Mouse (Mus musculus) limb, embryonic 15.5 days (tissue): ENCODE results near the gene Aox4. TPM values are rescaled to one million over a fixed set of nuclear protein-coding genes. Genes with fewer than 3 reads are reported as not detected.

Experiments
- ATAC-seq: fragments of 200-750 bp; cut with Nextera tagmentation; 2 replicates; pipeline ENCODE4 v1.8.0; 2017; ENCODE audit warnings: low read depth, moderate TSS enrichment; ENCODE audit not compliant: insufficient number of reproducible peaks, low FRiP score, low TSS enrichment
- H3K27ac ChIP-seq: fragments of 300-500 bp; sonication (generic); 2 replicates; pipeline ENCODE4 v1.5.1; 2015; ENCODE audit warnings: moderate library complexity, mild to moderate bottlenecking, inconsistent platforms
- H3K27me3 ChIP-seq: fragments of 300-500 bp; sonication (generic); 2 replicates; pipeline ENCODE4 v1.6.1; 2015; ENCODE audit warnings: inconsistent platforms
- H3K36me3 ChIP-seq: fragments of 300-500 bp; sonication (generic); 2 replicates; pipeline ENCODE4 v1.6.1; 2015; ENCODE audit warnings: inconsistent platforms
- H3K4me1 ChIP-seq: fragments of 300-500 bp; sonication (generic); 2 replicates; pipeline ENCODE4 v1.6.1; 2015; ENCODE audit warnings: inconsistent platforms
- H3K4me2 ChIP-seq: fragments of 300-500 bp; sonication (generic); 2 replicates; pipeline ENCODE4 v1.6.1; 2015; ENCODE audit warnings: mild to moderate bottlenecking, inconsistent platforms
- H3K4me3 ChIP-seq: fragments of 300-500 bp; sonication (generic); 2 replicates; pipeline ENCODE4 v1.5.1; 2015; ENCODE audit warnings: mild to moderate bottlenecking, inconsistent platforms
- H3K9ac ChIP-seq: fragments of 300-500 bp; sonication (generic); 2 replicates; pipeline ENCODE4 v1.6.1; 2015; ENCODE audit warnings: inconsistent platforms
- H3K9me3 ChIP-seq: fragments of 300-500 bp; sonication (generic); 2 replicates; pipeline ENCODE4 v1.6.1; 2016; ENCODE audit warnings: inconsistent platforms
- WGBS: fragments of 180-500 bp; shearing (Covaris S2); methylation state at CpG from one replicate; pipeline ENCODE4 v1.1.7; 2015; 5-methylcytosine and 5-hydroxymethylcytosine counted together
- polyA plus RNA-seq: library from polyadenylated mRNA; unstranded; fragments of >200 nt; fragmentation: Nextera tagmentation; extraction: Ambion mirVana; gene quantifications from 2 replicates; pipeline ENCODE4 v1.2.1, GENCODE M21; 2015

Gene Aox4
- polyA plus RNA-seq, 1 experiment from 2014 or later: 30.7 TPM

GRCm38 (mm10) chr1:58284505-58284904, 74.3 kb downstream of the Aox4 start:
- Histone ChIP-seq H3K4me2 (no peak overlapping the region), H3K36me3 (no peaks in the 10 kb centered on the region), H3K27me3 (no peaks in the 10 kb centered on the region), H3K4me3 (no peak overlapping the region), H3K27ac (no peak overlapping the region), H3K9me3 (no peaks in the 10 kb centered on the region), H3K4me1 (no peaks in the 10 kb centered on the region), H3K9ac (no peak overlapping the region)
- ATAC-seq: no peak
- WGBS: 51% methylated on average over 7 of the region's 7 CpGs

- no peak overlapping the region for H3K4me3 ChIP-seq
- ATAC-seq: no peak
- H3K4me1 ChIP-seq: peaks cover 13% of the 10 kb centered on the region
- H3K9ac ChIP-seq: no peak overlapping the region
- no peak overlapping the region for H3K27ac ChIP-seq
- no peak overlapping the region for H3K4me2 ChIP-seq
- 85% methylated on average over 3 of the region's 3 CpGs for WGBS
- H3K27me3 ChIP-seq: no peaks in the 10 kb centered on the region
- no peaks in the 10 kb centered on the region for H3K9me3 ChIP-seq
- H3K36me3 ChIP-seq: no peaks in the 10 kb centered on the region
Observed at GRCm38 (mm10) chr1:58288091-58288490, 77.9 kb downstream of the Aox4 start.

GRCm38 (mm10) chr1:58289863-58290469, 79.8 kb downstream of the Aox4 start:
- H3K9ac ChIP-seq: no peak overlapping the region
- no peaks in the 10 kb centered on the region for H3K9me3 ChIP-seq
- H3K4me1 ChIP-seq: peaks cover 13% of the 10 kb centered on the region
- H3K27ac ChIP-seq: no peak overlapping the region
- 54% methylated on average over 16 of the region's 16 CpGs for WGBS
- H3K4me3 ChIP-seq: no peak overlapping the region
- no peaks in the 10 kb centered on the region for H3K36me3 ChIP-seq
- H3K27me3 ChIP-seq: no peaks in the 10 kb centered on the region
- ATAC-seq: no peak
- no peak overlapping the region for H3K4me2 ChIP-seq

DNA sequence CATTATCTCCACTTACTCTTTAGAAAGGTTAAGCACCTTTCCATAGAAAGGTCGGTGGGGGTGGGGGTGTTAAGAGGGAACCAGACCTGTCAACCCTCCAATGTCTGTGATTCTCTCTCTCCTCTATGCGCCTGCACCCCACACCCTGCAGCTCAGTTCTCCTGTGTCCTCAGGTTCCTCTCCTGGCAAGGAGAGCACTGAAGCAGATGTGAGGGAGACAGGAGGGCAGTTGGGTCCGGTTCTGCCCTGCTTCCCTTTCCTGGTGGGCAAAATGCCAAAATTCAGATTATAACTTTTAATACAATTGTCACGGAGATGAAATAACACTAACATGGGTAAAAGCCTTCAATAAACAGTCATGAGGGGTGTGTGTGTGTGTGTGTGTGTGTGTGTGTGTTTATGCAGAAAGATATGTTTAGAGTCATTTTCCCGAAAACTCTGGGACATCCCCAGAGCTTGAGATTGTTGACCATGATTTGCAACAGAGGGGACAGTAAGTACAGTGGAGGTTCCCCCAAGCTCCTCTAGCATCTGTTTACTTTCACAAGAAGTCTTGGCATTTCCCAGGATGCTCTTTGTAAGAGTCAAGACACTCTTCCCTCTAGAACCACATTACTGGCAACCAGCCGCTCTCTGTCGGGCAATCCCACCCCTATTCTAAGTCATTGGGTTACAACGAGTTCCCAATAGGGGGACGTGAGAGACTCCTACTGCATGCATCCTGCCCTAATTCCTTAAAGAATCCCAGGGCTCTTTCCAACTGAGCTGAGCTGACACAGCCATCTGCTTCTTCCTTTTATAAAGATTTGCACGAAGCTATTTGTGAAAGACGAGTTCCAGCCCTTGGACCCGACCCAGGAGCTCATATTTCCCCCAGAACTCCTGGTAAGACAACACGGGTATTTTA, 81.5 kb downstream of the Aox4 start:
- no peak overlapping the region for H3K4me2 ChIP-seq
- H3K27ac ChIP-seq: peak overlapping the region; percentile 55
- 37% methylated on average over 13 of the region's 13 CpGs for WGBS
- H3K9ac ChIP-seq: no peak overlapping the region
- no peaks in the 10 kb centered on the region for H3K9me3 ChIP-seq
- peaks cover 13% of the 10 kb centered on the region for H3K4me1 ChIP-seq
- ATAC-seq: peak; percentile 68; the same call in 1 of the 2 replicates
- no peaks in the 10 kb centered on the region for H3K36me3 ChIP-seq
- H3K27me3 ChIP-seq: no peaks in the 10 kb centered on the region
- no peak overlapping the region for H3K4me3 ChIP-seq

DNA sequence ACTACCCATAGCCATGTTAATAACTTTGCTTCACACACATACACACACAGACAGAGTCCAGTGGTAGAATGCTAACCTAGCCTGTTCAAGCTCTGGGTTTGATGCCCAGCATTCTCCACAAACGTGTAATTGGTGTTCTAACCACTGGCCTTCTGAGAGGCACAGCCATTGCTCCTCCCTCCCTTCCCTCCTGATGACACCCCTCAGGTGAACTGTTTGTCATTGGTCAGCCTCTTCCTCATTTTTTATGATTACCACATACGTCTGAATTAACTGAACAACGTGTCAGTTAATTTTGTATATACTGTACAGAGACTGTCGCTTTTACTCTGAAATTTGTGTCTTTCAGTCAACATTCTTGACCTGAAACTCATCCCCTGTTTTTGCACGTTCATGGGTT, 84.5 kb downstream of the Aox4 start:
- Histone ChIP-seq H3K27me3 (no peaks in the 10 kb centered on the region), H3K4me2 (no peak overlapping the region), H3K27ac (no peak overlapping the region), H3K36me3 (no peaks in the 10 kb centered on the region), H3K9ac (no peak overlapping the region), H3K4me1 (peaks cover 13% of the 10 kb centered on the region), H3K4me3 (no peak overlapping the region), H3K9me3 (no peaks in the 10 kb centered on the region)
- no peak for ATAC-seq
- 77% methylated on average over 5 of the region's 5 CpGs for WGBS

DNA sequence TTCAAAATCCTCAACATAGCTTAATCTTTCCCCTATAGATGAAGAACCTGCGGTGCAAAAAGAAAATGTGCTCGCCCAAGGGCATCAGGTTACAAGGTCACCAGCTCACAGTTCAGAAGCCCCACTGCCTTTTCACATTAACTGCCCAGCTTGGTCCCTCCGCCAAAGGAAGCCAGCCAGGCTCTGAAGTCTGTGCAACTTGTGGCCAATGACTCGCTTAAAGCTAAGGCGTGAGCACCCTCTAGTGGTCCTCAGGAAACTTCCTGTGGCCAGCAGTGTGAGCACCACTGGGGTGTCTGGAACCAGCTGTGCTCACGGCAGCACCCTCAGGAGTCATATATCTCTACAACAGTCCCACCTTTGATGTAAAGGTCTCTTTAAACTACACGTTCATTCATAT, 86.1 kb downstream of the Aox4 start:
- Histone ChIP-seq H3K27me3 (no peaks in the 10 kb centered on the region), H3K4me1 (peaks cover 12% of the 10 kb centered on the region), H3K9ac (no peak overlapping the region), H3K4me2 (no peak overlapping the region), H3K27ac (no peak overlapping the region), H3K9me3 (no peaks in the 10 kb centered on the region), H3K36me3 (no peaks in the 10 kb centered on the region), H3K4me3 (no peak overlapping the region)
- no peak for ATAC-seq
- whole genome bisulfite sequencing: 1% methylated on average over 7 of the region's 7 CpGs

DNA sequence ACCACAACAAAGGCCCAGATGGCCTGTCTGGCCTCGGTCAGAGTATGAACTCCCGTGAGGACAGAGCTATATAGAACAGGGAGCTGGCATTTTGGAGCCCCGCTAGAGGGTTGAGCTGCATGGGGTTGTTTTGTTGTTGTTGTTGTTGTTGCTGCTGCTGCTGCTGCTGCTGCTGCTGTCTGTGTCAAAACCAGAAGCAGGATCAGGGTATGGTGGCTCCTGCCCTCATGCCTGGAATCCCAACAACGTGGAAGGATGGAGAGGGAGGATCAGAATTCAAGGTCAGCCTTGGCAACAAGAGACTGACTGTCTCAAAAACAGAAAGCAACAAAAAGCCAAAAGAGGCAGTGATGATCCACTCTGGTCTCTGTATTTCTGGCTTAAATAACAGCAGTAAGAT, 86.6 kb downstream of the Aox4 start:
- Histone ChIP-seq H3K27ac (no peak overlapping the region), H3K4me1 (peaks cover 10% of the 10 kb centered on the region), H3K36me3 (no peaks in the 10 kb centered on the region), H3K9ac (no peak overlapping the region), H3K9me3 (no peaks in the 10 kb centered on the region), H3K4me2 (no peak overlapping the region), H3K27me3 (no peaks in the 10 kb centered on the region), H3K4me3 (no peak overlapping the region)
- WGBS: 51% methylated on average over 4 of the region's 4 CpGs
- ATAC-seq: no peak

DNA sequence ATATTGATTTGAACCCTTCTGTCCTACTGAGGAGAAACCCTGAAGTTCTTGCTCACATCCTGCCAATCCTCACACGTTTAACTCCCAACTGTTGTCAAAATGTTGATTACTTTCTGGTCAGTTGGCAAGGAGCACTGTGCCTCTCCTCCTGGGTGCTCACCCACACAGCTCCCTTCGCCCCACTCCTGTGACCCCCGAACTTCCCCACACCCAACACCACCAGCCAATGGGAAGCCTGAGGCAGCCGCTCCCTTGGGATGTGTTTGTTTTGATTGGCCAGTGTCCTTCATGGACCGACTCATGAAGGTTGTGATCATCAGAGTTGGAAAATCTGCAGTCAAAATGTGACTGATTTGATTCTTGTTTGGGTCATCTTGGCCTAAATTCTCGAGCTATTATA, 88.2 kb downstream of the Aox4 start:
- Histone ChIP-seq H3K9me3 (no peaks in the 10 kb centered on the region), H3K27ac (no peak overlapping the region), H3K27me3 (no peaks in the 10 kb centered on the region), H3K36me3 (no peaks in the 10 kb centered on the region), H3K4me2 (no peak overlapping the region), H3K9ac (no peak overlapping the region), H3K4me3 (no peak overlapping the region), H3K4me1 (peaks cover 3% of the 10 kb centered on the region)
- no peak for ATAC-seq
- 77% methylated on average over 6 of the region's 6 CpGs for WGBS

DNA sequence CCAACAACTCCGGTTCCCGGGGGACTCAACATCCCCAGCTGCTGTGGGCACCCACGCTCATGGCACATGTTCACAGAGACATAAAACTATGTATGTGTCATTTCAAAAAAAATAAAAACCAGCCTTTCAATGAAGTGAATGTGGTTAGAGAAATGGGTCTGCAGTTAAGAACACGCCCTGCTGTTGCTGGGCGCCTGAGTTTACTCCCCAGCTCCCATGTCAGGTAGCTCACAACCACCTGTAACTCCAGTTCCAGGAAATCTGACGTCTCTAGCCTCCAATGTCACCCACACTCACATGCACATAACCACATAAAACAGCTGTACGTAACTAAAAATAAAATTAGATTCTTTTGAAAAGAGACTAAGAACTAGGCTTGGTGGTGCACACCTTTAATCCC, 90.9 kb downstream of the Aox4 start:
- Histone ChIP-seq H3K4me1 (peaks cover 19% of the 10 kb centered on the region), H3K36me3 (no peaks in the 10 kb centered on the region), H3K9me3 (no peaks in the 10 kb centered on the region), H3K4me2 (no peak overlapping the region), H3K27me3 (no peaks in the 10 kb centered on the region), H3K4me3 (no peak overlapping the region), H3K27ac (no peak overlapping the region), H3K9ac (no peak overlapping the region)
- ATAC-seq: no peak
- WGBS: 88% methylated on average over 7 of the region's 7 CpGs

GRCm38 (mm10) chr1:58302015-58302414, 91.8 kb downstream of the Aox4 start:
- Histone ChIP-seq H3K27ac (no peak overlapping the region), H3K27me3 (no peaks in the 10 kb centered on the region), H3K36me3 (no peaks in the 10 kb centered on the region), H3K4me3 (no peak overlapping the region), H3K9me3 (no peaks in the 10 kb centered on the region), H3K4me2 (no peak overlapping the region), H3K9ac (no peak overlapping the region), H3K4me1 (peaks cover 19% of the 10 kb centered on the region)
- no peak for ATAC-seq
- WGBS: 67% methylated on average over 6 of the region's 6 CpGs

DNA sequence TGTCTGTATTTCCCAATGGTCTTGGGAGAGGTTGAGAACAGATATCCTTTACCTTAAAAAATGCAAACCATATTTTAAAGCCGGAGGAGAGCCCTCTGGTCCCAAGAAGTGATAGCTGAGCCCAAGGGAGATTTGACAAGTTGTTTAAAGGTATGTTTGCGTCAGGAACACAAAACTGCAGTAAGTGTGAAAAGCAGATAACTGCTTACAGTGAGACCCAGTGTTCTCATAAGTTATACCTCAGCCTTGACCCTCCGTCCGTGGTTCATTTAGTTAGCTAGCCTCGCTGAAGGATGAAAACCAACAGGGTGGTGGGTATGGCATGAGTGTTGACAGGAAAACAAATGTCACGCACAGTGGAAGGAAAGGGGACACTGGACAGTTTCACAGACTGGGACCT, 92.8 kb downstream of the Aox4 start:
- Histone ChIP-seq H3K27me3 (no peaks in the 10 kb centered on the region), H3K4me1 (peaks cover 19% of the 10 kb centered on the region), H3K27ac (peak overlapping the region; percentile 77; the same call in 1 of the 2 replicates), H3K9me3 (no peaks in the 10 kb centered on the region), H3K4me2 (no peak overlapping the region), H3K9ac (no peak overlapping the region), H3K4me3 (no peak overlapping the region), H3K36me3 (no peaks in the 10 kb centered on the region)
- no peak for ATAC-seq
- 84% methylated on average over 6 of the region's 6 CpGs for WGBS

DNA sequence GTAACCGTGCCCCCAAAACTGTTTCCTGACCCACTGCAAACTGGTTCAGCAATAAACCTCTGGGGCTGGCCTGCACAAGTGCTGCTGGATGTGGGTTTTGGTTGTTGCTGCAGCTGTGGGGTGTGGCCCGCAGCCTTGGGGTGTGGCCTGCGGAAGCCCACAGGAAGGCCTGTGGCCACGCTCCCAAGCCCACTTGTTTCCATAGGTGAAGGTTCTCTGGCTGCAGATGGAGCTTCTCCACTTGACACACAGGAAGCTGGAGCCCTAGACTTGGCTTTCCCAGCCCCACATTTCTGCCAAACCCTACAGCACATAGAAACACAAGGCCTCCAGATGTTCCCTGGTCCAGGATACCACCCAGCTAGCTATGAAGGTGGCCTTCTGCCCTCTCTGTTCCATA, 93.5 kb downstream of the Aox4 start:
- Histone ChIP-seq H3K27ac (peak overlapping the region; percentile 77), H3K4me1 (peaks cover 19% of the 10 kb centered on the region), H3K4me3 (no peak overlapping the region), H3K9ac (no peak overlapping the region), H3K4me2 (no peak overlapping the region), H3K36me3 (no peaks in the 10 kb centered on the region), H3K27me3 (no peaks in the 10 kb centered on the region), H3K9me3 (no peaks in the 10 kb centered on the region)
- WGBS: 48% methylated on average over 4 of the region's 4 CpGs
- ATAC-seq: peak; percentile 66; the same call in 1 of the 2 replicates
